Mouse (Mus musculus) brain, embryonic 14.5 days (tissue): ENCODE results near the gene Dcaf17.

Experiments used
- CTCF ChIP-seq: fragments of 200-500 bp; IDR thresholded peaks from 2 replicates; pipeline ENCODE4 v1.5.1; 2012; ENCODE audit warnings: inconsistent platforms, mild to moderate bottlenecking, moderate library complexity, borderline replicate concordance; ENCODE audit not compliant: insufficient read depth, insufficient read length; ENCODE audit errors: extremely low read depth
- POLR2A ChIP-seq: fragments of 200-500 bp; IDR thresholded peaks from 2 replicates; pipeline ENCODE4 v1.6.1; 2012; ENCODE audit warnings: mild to moderate bottlenecking, inconsistent platforms, borderline replicate concordance; ENCODE audit not compliant: poor library complexity, insufficient read depth, insufficient read length, severe bottlenecking; ENCODE audit errors: extremely low read depth

DNA sequence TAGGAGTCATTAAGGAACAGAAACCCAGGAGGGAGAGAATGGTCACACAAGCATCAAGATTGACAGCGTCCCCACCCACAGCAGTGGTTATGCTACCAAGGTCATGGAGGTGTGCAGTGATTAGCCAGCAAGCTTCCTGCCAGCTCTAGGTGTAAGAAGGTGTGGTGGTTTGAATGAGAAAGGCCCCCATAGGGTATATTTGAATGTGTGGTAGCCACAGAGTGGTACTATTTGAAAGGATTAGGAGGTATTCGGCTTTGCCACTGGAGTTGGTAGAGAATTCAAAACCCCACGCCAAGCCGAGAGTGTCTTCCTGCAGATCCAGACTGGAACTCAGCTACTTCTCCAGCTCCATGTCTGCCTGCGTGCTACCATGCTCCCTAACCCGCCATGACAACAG lies 32.1 kb upstream of the Dcaf17 start:
- TF ChIP-seq CTCF (no peak), POLR2A (no peak)
